Mouse (Mus musculus) spleen, postnatal 4 days (tissue): ENCODE measurements around the gene Marveld2.

ENCODE experiments used
- DNase-seq, 2 experiments: peaks; one replicate each; pipeline ENCODE4 v3.0.0; 2022; ENCODE audit warnings: low spot score in 2 of 2

Marveld2 gene

GRCm38 (mm10) chr13:100600317-100600716 lies 16.5 kb downstream of the Marveld2 start:
- DNase-seq = no peak

GRCm38 (mm10) chr13:100597284-100597683 lies 19.5 kb downstream of the Marveld2 start:
- DNase-seq = no peak

- no peak for DNase-seq
Observed at GRCm38 (mm10) chr13:100595552-100595885, 21.3 kb downstream of the Marveld2 start.

GRCm38 (mm10) chr13:100594838-100595551 lies 21.8 kb downstream of the Marveld2 start:
- DNase-seq = no peak

DNA sequence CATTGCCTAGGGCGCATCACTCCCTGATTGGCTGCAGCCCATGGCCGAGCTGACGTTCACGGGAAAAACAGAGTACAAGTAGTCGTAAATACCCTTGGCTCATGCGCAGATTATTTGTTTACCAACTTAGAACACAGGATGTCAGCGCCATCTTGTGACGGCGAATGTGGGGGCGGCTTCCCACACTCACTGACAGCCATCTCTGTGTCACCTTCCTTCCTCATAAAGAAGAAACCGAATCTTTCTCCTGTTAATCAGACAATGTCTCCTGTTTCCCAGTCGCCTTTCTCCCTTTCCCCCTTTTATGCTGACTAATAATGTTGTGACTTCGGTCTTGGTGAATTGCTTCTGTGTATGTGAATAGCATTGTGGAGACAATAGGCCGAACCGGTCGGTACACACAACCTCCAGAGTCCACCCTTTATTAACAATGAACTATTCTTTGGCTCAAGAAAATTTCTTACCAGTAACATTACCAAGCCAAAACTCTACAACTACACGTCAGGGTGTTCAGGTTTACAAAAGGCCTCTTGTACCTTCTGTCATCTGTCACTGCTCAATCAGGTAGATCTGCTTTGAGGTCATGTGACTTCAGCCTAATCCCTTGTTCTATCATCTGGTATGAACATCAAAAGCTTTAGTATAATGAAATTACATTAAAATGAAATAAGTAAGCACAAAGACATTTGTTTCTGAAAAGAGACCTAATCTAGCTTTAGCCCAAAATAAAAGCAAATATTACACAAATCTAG lies 22.6 kb downstream of the Marveld2 start:
- no peak for DNase-seq

- no peak for DNase-seq
Observed at GRCm38 (mm10) chr13:100588646-100589045, 28.1 kb downstream of the Marveld2 start.

- DNase-seq = no peak
Observed at GRCm38 (mm10) chr13:100582144-100582543, 34.6 kb downstream of the Marveld2 start.

DNA sequence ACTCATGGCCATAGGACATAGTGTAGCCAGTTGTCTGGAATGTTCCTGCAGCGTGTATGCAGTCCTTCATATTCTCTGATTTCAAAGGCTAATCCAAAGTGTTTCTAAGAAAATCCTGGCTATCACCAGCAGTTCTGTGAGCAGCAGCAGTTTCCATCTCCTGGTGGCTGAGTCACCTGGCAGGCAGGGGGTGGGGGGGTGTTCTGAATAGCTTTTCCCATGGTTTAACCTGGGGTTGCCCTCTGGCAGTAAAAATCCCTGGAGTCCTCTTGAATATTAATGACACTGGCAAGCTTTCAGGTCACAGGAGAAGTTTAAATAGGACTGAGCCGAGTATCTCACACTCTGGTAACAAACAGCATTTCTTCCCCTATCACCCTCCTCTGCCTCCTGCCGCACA lies 35.1 kb downstream of the Marveld2 start:
- DNase-seq = no peak

- no peak for DNase-seq
Observed at GRCm38 (mm10) chr13:100579951-100580350, 36.8 kb downstream of the Marveld2 start.

GRCm38 (mm10) chr13:100579220-100579619 lies 37.6 kb downstream of the Marveld2 start:
- DNase-seq = no peak

DNA sequence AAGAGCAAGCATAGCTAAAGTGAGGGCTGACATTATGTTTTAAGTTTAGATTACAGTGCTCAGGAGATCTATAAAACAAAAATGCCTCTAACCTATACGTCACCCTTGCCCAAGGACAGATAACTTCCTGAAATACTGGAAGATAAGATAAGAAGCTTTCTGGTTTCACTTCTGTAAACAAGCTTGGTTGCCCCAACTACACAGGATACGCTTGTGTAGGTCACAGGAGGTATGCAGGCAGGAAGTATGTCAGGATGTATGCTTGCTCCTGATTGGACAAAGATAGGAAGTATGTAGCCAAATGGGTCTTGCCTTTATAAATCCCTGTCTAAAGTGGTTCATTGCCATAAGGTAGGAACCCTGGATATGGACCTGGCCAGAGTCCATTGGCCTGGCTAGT lies 40.8 kb downstream of the Marveld2 start:
- no peak for DNase-seq

DNA sequence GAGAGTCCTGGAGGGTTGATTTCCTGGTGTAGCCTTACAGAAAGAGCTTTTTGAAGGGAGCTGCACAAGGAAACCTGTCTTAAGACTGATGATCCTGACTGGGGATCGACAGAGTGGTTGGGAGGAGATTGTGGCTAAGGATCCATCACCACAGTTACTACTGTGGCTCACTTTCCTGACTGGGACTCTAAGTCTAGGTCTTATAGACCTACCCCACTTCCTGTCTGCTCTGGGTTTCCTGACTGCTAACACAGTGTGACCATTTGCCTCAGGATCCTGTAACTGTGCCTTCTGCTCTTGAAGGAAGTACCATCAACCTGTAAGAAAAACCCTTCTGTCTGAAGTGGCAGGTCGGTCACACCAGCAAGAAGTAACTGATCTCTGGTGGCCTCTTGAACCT lies 46.1 kb downstream of the Marveld2 start:
- no peak for DNase-seq

- DNase-seq = no peak
Observed at GRCm38 (mm10) chr13:100568359-100568758, 48.4 kb downstream of the Marveld2 start.

DNA sequence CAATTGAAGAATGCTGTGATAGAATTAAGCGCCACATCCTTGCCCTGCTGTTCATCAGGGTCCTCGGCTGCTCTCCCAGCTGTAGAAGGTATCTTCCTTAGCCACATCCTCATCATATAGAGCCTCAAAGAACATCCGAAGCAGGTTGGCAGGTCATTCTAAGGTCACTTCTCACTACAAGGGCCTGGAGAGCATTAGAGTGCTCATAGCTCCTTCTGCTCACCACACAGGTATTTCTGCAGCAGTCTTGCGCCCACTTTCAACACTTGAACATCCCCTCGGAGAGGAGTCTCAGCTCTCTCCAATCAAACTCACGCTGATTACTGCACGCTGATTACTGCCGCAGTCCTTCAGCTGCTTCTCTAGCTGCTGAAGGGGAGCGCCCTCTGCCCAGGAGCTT lies 57.3 kb downstream of the Marveld2 start:
- no peak for DNase-seq

DNA sequence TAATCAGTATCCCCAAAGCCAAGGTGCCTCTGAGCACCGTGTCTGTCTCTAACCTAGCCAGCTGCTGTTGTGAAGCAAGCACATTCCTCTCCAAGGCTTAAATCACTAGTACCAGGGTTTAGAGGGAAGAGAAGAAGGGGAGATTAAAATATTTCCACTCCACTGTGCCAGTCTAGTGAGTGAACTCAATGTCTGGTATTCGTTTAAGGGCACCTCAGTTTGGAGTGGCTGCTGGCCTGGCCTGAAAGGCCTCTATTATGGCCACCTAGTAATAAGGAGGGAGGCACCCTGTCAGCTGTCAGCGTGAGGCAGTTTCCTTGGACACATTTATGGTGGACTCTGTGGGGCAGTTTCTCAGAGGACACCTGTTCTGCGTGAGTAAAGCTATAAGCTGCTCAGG lies 59.8 kb downstream of the Marveld2 start:
- no peak for DNase-seq

GRCm38 (mm10) chr13:100553042-100553437 lies 63.7 kb downstream of the Marveld2 start:
- DNase-seq = no peak

GRCm38 (mm10) chr13:100552369-100553041 lies 64.3 kb downstream of the Marveld2 start, which contains the start of gene Ocln:
Gene Ocln (minus strand): TSS chr13:100552718.
- no peak for DNase-seq

- DNase-seq = no peak
Observed at GRCm38 (mm10) chr13:100552009-100552368, 64.8 kb downstream of the Marveld2 start.

DNA sequence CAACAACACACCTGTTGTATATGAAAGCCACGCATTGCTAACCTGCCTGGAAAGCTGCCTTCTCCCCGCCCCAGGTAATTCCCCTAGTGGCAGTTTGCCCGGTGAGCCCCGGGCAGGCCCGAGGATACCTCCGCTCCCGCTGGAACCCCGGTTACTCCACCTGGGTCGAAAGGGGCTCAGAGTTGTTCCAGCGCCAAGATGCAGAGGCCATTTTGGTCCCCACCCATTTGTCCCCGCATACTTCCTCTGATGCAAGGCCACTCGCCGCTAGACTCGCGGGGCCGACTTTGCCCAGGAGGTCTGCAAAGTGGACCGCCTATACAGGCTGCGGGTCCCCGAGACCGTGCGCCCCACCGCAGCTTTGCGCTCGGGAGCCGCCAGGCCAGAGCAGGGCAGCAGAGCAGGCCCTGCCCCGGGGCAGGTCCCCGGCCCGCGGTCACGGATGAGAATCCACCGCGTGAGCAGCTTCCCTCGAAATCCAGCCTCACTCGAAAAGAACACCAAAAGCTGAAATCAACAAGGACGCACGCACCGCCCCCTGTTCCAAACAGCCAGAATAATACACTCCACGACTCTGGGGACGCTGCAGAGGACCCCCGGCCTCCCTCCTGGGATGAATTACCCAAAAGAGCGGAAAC lies 65.3 kb downstream of the Marveld2 start:
- no peak for DNase-seq

GRCm38 (mm10) chr13:100547269-100547668 lies 69.5 kb downstream of the Marveld2 start:
- no peak for DNase-seq
